Mouse (Mus musculus) G1E (cell line): ENCODE results near the gene Gm21256. TPM values are rescaled to one million over a fixed set of nuclear protein-coding genes. Genes with fewer than 3 reads are reported as not detected.
"Not testable (repeated sequence)": the region's sequence is repeated elsewhere in the genome, so short reads cannot be mapped to it uniquely, and the experiment has no call there.

Experiments used
- ATAC-seq: 2 replicates; pipeline ENCODE4 v1.8.0; 2016; ENCODE audit warnings: mild to moderate bottlenecking; ENCODE audit not compliant: insufficient number of reproducible peaks, poor library complexity, low FRiP score, severe bottlenecking; ENCODE audit errors: extremely low read depth
- DNase-seq: peaks from one replicate; pipeline ENCODE4 v3.0.0; 2012; ENCODE audit warnings: low spot score
- H3K27me3 ChIP-seq: 2 replicates; pipeline ENCODE4 v1.6.1; 2012; ENCODE audit warnings: mild to moderate bottlenecking, low read length, inconsistent platforms; ENCODE audit not compliant: insufficient read depth
- H3K36me3 ChIP-seq: replicated peaks from 2 replicates; pipeline ENCODE3; 2012; ENCODE audit warnings: mild to moderate bottlenecking, inconsistent platforms
- H3K4me1 ChIP-seq: 2 replicates; pipeline ENCODE4 v1.6.1; 2012; ENCODE audit warnings: low read depth, low read length, inconsistent platforms, mixed read lengths; ENCODE audit not compliant: insufficient read depth
- H3K4me3 ChIP-seq: 2 replicates; pipeline ENCODE4 v1.5.1; 2012; ENCODE audit warnings: low read depth, mild to moderate bottlenecking, inconsistent platforms, low read length, moderate library complexity, mixed read lengths
- H3K9me3 ChIP-seq: replicated peaks from 2 replicates; pipeline ENCODE4 v1.6.1; 2012; ENCODE audit warnings: inconsistent platforms
- polyA plus RNA-seq: library from polyadenylated mRNA; stranded (reverse); fragments of >175 nt; gene quantifications from 2 replicates; pipeline ENCODE4 v1.2.3, GENCODE M21; 2012
- total RNA-seq, 2 experiments: library from RNA; stranded (forward) in 1 of 2; stranded (reverse) in 1 of 2; fragments of 200-1000 nt in 1 of 2; fragments of >200 nt in 1 of 2; fragmentation: Nextera tagmentation in 1 of 2; gene quantifications; 2 replicates each; pipeline ENCODE4 v1.2.3; 2014 to 2017

The Gm21256 gene
- total RNA-seq (2014; fragmentation: Nextera tagmentation) (not detected in 2 replicates), total RNA-seq (2017) (not detected in 2 replicates), polyA plus RNA-seq (not detected in 2 replicates)

DNA sequence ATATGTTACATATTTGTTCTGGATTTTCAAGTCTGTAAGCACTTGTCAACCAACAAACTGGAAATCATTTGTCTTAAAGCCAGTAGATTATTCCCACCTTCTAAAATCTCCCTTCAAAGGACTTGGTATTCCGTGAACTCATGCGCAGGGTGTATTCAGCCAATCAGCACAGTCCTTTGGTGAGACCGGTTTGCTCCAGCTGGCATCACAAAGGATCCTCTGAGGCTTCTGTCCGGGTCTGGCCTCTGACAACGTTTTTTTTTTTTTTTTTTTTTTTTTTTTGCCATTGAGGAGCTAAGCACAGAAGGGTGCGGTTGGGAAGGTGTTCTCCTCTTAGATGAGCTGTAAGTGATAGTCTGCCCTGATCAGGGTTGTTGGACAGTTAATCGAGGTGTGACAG, at the start of gene Gm21256:
TSS of gene Gm21256 (plus strand) at position 301 of the 400 bp plus-strand sequence.
- not testable (repeated sequence) for H3K27me3 ChIP-seq, H3K4me3 ChIP-seq, H3K36me3 ChIP-seq, H3K4me1 ChIP-seq, ATAC-seq, DNase-seq, H3K9me3 ChIP-seq

Other genes starting within 250 kb of the Gm21256 start
- not detected in 2 replicates for gene Gm21170, start 240.1 kb downstream of the Gm21256 start, total RNA-seq (2014; fragmentation: Nextera tagmentation)
- gene Gm21170, start 240.1 kb downstream of the Gm21256 start, total RNA-seq (2017), result not detected in 2 replicates
- gene Gm21170, start 240.1 kb downstream of the Gm21256 start, polyA plus RNA-seq, result not detected in 2 replicates